Comparison of ENCODE assay signal across 8 mouse cellular contexts in genomic region chr15:98707766-98708372, GRCm38 (mm10). TPM values are rescaled to one million over a fixed set of nuclear protein-coding genes. Genes with fewer than 3 reads are reported as not detected.
DNase-seq lines count a peak whose midpoint lies in the region; ATAC-seq and TF ChIP-seq lines count a peak whose summit lies in the region.

Gene Ccdc65, plus strand, starts transcription at chr15:98708207.

- no peaks in the 10 kb centered on the region for H3K9me3 ChIP-seq in embryonic facial prominence, embryonic 13.5 days
- no peaks in the 10 kb centered on the region for H3K9me3 ChIP-seq in heart, embryonic 10.5 days
- H3K9me3 ChIP-seq in kidney, embryonic 14.5 days (ENCODE audit: control insufficient read depth, low read length) = no peaks in the 10 kb centered on the region
- no peaks in the 10 kb centered on the region for H3K9me3 ChIP-seq in limb, embryonic 14.5 days (ENCODE audit: control insufficient read depth, low read length)
- no peaks in the 10 kb centered on the region for H3K9me3 ChIP-seq in midbrain, embryonic 16.5 days (replicated peaks; ENCODE audit: control insufficient read depth, low read length, poor library complexity, severe bottlenecking)

- WGBS in embryonic facial prominence, embryonic 13.5 days = 15% methylated on average over 16 of the region's 16 CpGs
- WGBS in heart, embryonic 10.5 days = 20% methylated on average over 16 of the region's 16 CpGs
- WGBS in kidney, embryonic 14.5 days = 16% methylated on average over 16 of the region's 16 CpGs
- 16% methylated on average over 16 of the region's 16 CpGs for whole genome bisulfite sequencing in limb, embryonic 14.5 days
- WGBS in midbrain, embryonic 16.5 days = 17% methylated on average over 16 of the region's 16 CpGs
- WGBS in spleen, adult 2 months = 17% methylated on average over 16 of the region's 16 CpGs

- DNase-seq in A20 (ENCODE audit: low read depth, low spot score) = peak; percentile 88
- peak; percentile 62 to 74 for DNase-seq in adrenal gland, postnatal 4 days (ENCODE audit: low spot score in 2 of 2)
- DNase-seq in heart, embryonic 10.5 days (ENCODE audit: low spot score) = peak; percentile 87
- DNase-seq in limb, embryonic 14.5 days (ENCODE audit: low spot score) = peak; percentile 89
- peak; percentile 56 to 60 for DNase-seq in spleen, adult 2 months (ENCODE audit: low read depth in 1 of 2, low spot score in 2 of 2)

- H3K27ac ChIP-seq in embryonic facial prominence, embryonic 13.5 days = no peak within 1 kb of the TSS
- no peak within 1 kb of the TSS for H3K27ac ChIP-seq in heart, embryonic 10.5 days
- H3K27ac ChIP-seq in kidney, embryonic 14.5 days (ENCODE audit: low read depth, low read length) = no peak within 1 kb of the TSS
- no peak within 1 kb of the TSS for H3K27ac ChIP-seq in limb, embryonic 14.5 days (replicated peaks; ENCODE audit: low read depth, low read length)
- H3K27ac ChIP-seq in midbrain, embryonic 16.5 days (ENCODE audit: low read length) = no peak within 1 kb of the TSS
- no peak within 1 kb of the TSS for H3K27ac ChIP-seq in spleen, adult 2 months (ENCODE audit: insufficient read depth, low read length)

- H3K4me2 ChIP-seq in embryonic facial prominence, embryonic 13.5 days = peak within 1 kb of the TSS; percentile 56
- peak within 1 kb of the TSS; percentile 40 for H3K4me2 ChIP-seq in kidney, embryonic 14.5 days (replicated peaks; ENCODE audit: low read depth, low read length)
- peak within 1 kb of the TSS; percentile 57 for H3K4me2 ChIP-seq in limb, embryonic 14.5 days (replicated peaks; ENCODE audit: low read depth, low read length, severe bottlenecking)
- H3K4me2 ChIP-seq in midbrain, embryonic 16.5 days (ENCODE audit: low read length) = peak within 1 kb of the TSS; percentile 67

- H3K4me1 ChIP-seq in embryonic facial prominence, embryonic 13.5 days = 0 out of 2 replicates have a peak, but pooled peaks cover 5% of the 10 kb centered on the region
- peaks cover 5% of the 10 kb centered on the region for H3K4me1 ChIP-seq in heart, embryonic 10.5 days
- no peaks in the 10 kb centered on the region for H3K4me1 ChIP-seq in kidney, embryonic 14.5 days (ENCODE audit: control insufficient read depth, insufficient read depth, low read length)
- no peaks in the 10 kb centered on the region for H3K4me1 ChIP-seq in limb, embryonic 14.5 days (ENCODE audit: control insufficient read depth, insufficient read depth, low read length)
- H3K4me1 ChIP-seq in midbrain, embryonic 16.5 days (ENCODE audit: control insufficient read depth, insufficient read depth, low read length) = peaks cover 3% of the 10 kb centered on the region; the same call in 1 of the 2 replicates
- no peaks in the 10 kb centered on the region for H3K4me1 ChIP-seq in spleen, adult 2 months (ENCODE audit: control insufficient read depth, insufficient read depth, insufficient read length)

- H3K36me3 ChIP-seq in embryonic facial prominence, embryonic 13.5 days = no peaks in the 10 kb centered on the region
- no peaks in the 10 kb centered on the region for H3K36me3 ChIP-seq in heart, embryonic 10.5 days
- no peaks in the 10 kb centered on the region for H3K36me3 ChIP-seq in kidney, embryonic 14.5 days (ENCODE audit: control insufficient read depth, insufficient read depth, low read length)
- H3K36me3 ChIP-seq in limb, embryonic 14.5 days (ENCODE audit: control insufficient read depth, insufficient read depth, low read length) = no peaks in the 10 kb centered on the region
- H3K36me3 ChIP-seq in midbrain, embryonic 16.5 days (ENCODE audit: control insufficient read depth, insufficient read depth, low read length) = no peaks in the 10 kb centered on the region
- H3K36me3 ChIP-seq in spleen, adult 2 months (ENCODE audit: control insufficient read depth, insufficient read depth, low read length) = no peaks in the 10 kb centered on the region

- H3K9ac ChIP-seq in embryonic facial prominence, embryonic 13.5 days = peak within 1 kb of the TSS; percentile 58
- H3K9ac ChIP-seq in kidney, embryonic 14.5 days (ENCODE audit: low read depth, low read length) = no peak within 1 kb of the TSS
- H3K9ac ChIP-seq in limb, embryonic 14.5 days (ENCODE audit: low read depth, low read length, severe bottlenecking) = 0 out of 2 replicates have a peak within 1 kb of the TSS, but pooled peaks have one; percentile 40
- H3K9ac ChIP-seq in midbrain, embryonic 16.5 days (ENCODE audit: low read depth, low read length) = peak within 1 kb of the TSS; percentile 63

- TF ChIP-seq CTCF in spleen, adult 2 months (IDR thresholded peaks at IDR 0.05; ENCODE audit: extremely low read depth, insufficient read depth, insufficient read length, insufficient replicate concordance) = peak; percentile 61; the same call in 1 of the 2 replicates

- H3K27me3 ChIP-seq in embryonic facial prominence, embryonic 13.5 days = peaks cover 24% of the 10 kb centered on the region
- peaks cover 48% of the 10 kb centered on the region for H3K27me3 ChIP-seq in heart, embryonic 10.5 days (ENCODE audit: insufficient read depth, poor library complexity, severe bottlenecking)
- H3K27me3 ChIP-seq in kidney, embryonic 14.5 days (ENCODE audit: control insufficient read depth, insufficient read depth, low read length) = peaks cover 3% of the 10 kb centered on the region; the same call in 1 of the 2 replicates
- H3K27me3 ChIP-seq in limb, embryonic 14.5 days (ENCODE audit: control insufficient read depth, insufficient read depth, low read length) = no peaks in the 10 kb centered on the region
- no peaks in the 10 kb centered on the region for H3K27me3 ChIP-seq in midbrain, embryonic 16.5 days (ENCODE audit: control insufficient read depth, insufficient read depth, low read depth, low read length)
- H3K27me3 ChIP-seq in spleen, adult 2 months (ENCODE audit: control insufficient read depth, insufficient read depth, low read length) = no peaks in the 10 kb centered on the region

- no peak for ATAC-seq in embryonic facial prominence, embryonic 13.5 days (ENCODE audit: insufficient number of reproducible peaks, insufficient read depth, low FRiP score, low TSS enrichment, low read depth)
- peak; percentile 69 for ATAC-seq in kidney, embryonic 14.5 days (ENCODE audit: low FRiP score, low TSS enrichment)
- peak; percentile 63; the same call in 1 of the 2 replicates for ATAC-seq in limb, embryonic 14.5 days (ENCODE audit: low FRiP score, low read depth)
- peak; percentile 66; the same call in 1 of the 2 replicates for ATAC-seq in midbrain, embryonic 16.5 days

- no peak for TF ChIP-seq POLR2A in limb, embryonic 14.5 days (IDR thresholded peaks at IDR 0.05; ENCODE audit: borderline replicate concordance, extremely low read depth, insufficient read depth, insufficient read length)
- no peak for TF ChIP-seq POLR2A in spleen, adult 2 months (IDR thresholded peaks at IDR 0.05; ENCODE audit: low read depth, low read length)

- peak within 1 kb of the TSS; percentile 39 for H3K4me3 ChIP-seq in embryonic facial prominence, embryonic 13.5 days
- peak within 1 kb of the TSS; percentile 55 for H3K4me3 ChIP-seq in heart, embryonic 10.5 days
- peak within 1 kb of the TSS; percentile 27 for H3K4me3 ChIP-seq in kidney, embryonic 14.5 days (ENCODE audit: low read length)
- peak within 1 kb of the TSS; percentile 36 for H3K4me3 ChIP-seq in limb, embryonic 14.5 days (replicated peaks; ENCODE audit: low read length)
- H3K4me3 ChIP-seq in midbrain, embryonic 16.5 days (ENCODE audit: low read depth, low read length) = peak within 1 kb of the TSS; percentile 45
- H3K4me3 ChIP-seq in spleen, adult 2 months (ENCODE audit: extremely low read depth, insufficient read depth, insufficient read length) = peak within 1 kb of the TSS; percentile 51; the same call in 1 of the 2 replicates

RNA-seq across cellular contexts. Expression of gene Ccdc65, which starts in this region (rescaled TPM):
- under 1 TPM; 0.48 to 0.87 TPM for total RNA-seq in adrenal gland, postnatal 4 days (2021)
- 0.94 and 1.3 TPM in 2 replicates for polyA plus RNA-seq in embryonic facial prominence, embryonic 13.5 days (2015; fragmentation: Nextera tagmentation; extraction: Ambion mirVana)
- 0.44 and 0.46 TPM in 2 replicates for polyA plus RNA-seq in heart, embryonic 10.5 days (2016; fragmentation: Nextera tagmentation; extraction: Ambion mirVana)
- 0.69 and 1.0 TPM in 2 replicates for polyA plus RNA-seq in kidney, embryonic 14.5 days (2014; fragmentation: Nextera tagmentation; extraction: Ambion mirVana)
- 0.48 and 0.55 TPM in 2 replicates for polyA plus RNA-seq in limb, embryonic 14.5 days (2012; rRNA removed)
- polyA plus RNA-seq in limb, embryonic 14.5 days (2014; fragmentation: Nextera tagmentation; extraction: Ambion mirVana) = 0.40 and 0.87 TPM in 2 replicates
- 9.3 and 12.0 TPM in 2 replicates for polyA plus RNA-seq in midbrain, embryonic 16.5 days (2015; fragmentation: Nextera tagmentation; extraction: Ambion mirVana)
- not detected in 2 replicates for polyA plus RNA-seq in spleen, adult 2 months (2012; rRNA removed)

Comparison
In these comparisons a context has a peak if more than half of its experiments do, and no peak if none do; other contexts are left out.
1. Peak in DNase-seq in adrenal gland, postnatal 4 days; RNA of the gene not detected or under 1 TPM.
2. Peak in DNase-seq and H3K4me3 ChIP-seq in heart, embryonic 10.5 days; RNA of the gene not detected or under 1 TPM.
3. Peak in DNase-seq, ATAC-seq, H3K4me3 ChIP-seq, H3K9ac ChIP-seq and H3K4me2 ChIP-seq in limb, embryonic 14.5 days; RNA of the gene not detected or under 1 TPM.
4. Peak in DNase-seq and H3K4me3 ChIP-seq in spleen, adult 2 months; RNA of the gene not detected or under 1 TPM.